Mouse (Mus musculus) ES-E14 (cell line): ENCODE data around the gene Dlat.

Experiments
- CHD2 ChIP-seq: IDR thresholded peaks from 2 replicates; pipeline ENCODE4 v1.6.1; 2014; ENCODE audit warnings: mild to moderate bottlenecking, low read depth, low read length, inconsistent platforms
- HCFC1 ChIP-seq: IDR thresholded peaks from 2 replicates; pipeline ENCODE4 v1.6.1; 2012; ENCODE audit warnings: low read length, inconsistent platforms, borderline replicate concordance; ENCODE audit not compliant: insufficient read depth
- MAFK ChIP-seq: IDR thresholded peaks from 2 replicates; pipeline ENCODE4 v1.6.1; 2014; ENCODE audit warnings: mild to moderate bottlenecking, low read depth, low read length, inconsistent platforms; ENCODE audit not compliant: insufficient read depth
- ZC3H11A ChIP-seq: IDR thresholded peaks from 2 replicates; pipeline ENCODE4 v1.6.1; 2012; ENCODE audit warnings: low read depth, mild to moderate bottlenecking, inconsistent platforms, low read length, borderline replicate concordance
- ZNF384 ChIP-seq: IDR thresholded peaks from 2 replicates; pipeline ENCODE4 v1.6.1; 2012; ENCODE audit warnings: low read depth, low read length, inconsistent platforms

DNA sequence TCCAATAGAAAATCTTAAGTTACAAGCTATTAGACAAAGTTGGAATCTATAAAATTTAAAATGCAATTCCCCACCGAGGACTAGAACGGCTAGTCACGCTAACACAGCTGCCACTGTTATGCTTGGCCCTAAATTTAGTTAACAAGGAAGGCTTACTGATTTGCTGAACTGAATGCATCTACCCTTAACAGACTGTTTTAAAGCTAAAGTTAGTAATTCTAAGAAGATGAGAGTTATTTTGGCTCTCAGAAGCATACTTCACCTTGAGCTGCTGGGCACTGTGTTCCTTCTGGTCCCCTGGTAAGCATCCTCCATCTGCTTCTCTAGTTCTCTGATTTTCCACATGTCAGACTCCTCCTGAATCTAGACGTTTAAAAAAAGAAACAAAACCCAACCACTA is 47.5 kb downstream of the Dlat start:
- TF ChIP-seq CHD2 (no peak), ZNF384 (no peak), MAFK (no peak), HCFC1 (no peak), ZC3H11A (no peak)
